Comparison of ENCODE assay signal across 8 mouse cellular contexts in the genomic region with DNA sequence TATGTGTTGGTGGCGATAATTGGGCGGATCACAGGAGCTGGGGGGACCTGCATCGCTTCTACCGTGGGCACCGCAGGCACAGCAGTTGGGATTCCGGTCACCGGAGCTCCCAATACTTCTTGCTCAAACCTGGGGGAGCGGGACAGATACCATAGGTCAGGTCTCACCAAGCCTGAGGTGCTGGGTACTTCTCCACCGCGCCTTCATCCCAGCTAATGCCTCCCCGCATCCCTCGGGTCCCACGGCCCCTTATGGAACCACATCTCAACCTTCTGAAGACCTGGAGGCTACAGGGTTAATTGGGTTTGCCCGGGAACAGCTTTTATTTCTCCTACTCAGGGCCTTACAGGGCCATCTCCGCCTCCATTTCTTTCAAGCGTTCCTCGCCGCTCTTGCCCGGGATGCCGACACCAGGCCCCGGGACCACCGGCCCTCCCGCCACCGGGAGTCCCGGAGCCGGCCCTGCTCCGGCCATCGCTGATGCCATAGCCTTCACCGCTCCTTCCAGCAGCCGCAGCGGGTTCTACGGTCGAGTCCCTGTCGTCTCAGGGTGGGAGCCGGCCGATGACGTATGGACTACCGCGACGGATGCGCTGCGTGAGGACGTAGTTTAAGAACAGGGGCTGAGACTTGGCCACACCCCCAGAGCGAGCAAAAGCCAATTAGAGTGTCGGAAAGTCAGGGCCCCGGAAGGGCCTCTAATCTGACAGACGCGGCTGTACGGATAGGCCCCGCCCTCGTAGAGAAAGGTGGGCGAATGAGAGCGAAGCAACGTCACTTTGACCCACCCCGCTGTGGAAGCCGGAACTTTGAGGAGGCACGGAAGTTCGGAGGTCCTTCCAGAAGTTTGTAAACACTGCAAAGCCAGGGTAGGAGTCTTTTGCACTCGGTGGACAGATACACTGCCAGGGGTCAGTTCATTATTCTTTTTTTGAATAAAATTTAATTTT. TPM values are rescaled to one million over a fixed set of nuclear protein-coding genes. Genes with fewer than 3 reads are reported as not detected.
A peak's percentile ranks its signal among the peaks of the same experiment; 100 is the strongest.
DNase-seq lines count a peak whose midpoint lies in the region; ATAC-seq lines count a peak whose summit lies in the region.

Gene Rbm42 (minus strand): TSS at position 727 of the 950 bp plus-strand sequence.

- H3K27ac ChIP-seq in heart, embryonic 14.5 days (replicated peaks in 1 of 2; ENCODE audit: control insufficient read depth in 1 of 2, insufficient read depth in 1 of 2, low read depth in 2 of 2, low read length in 2 of 2) = peak within 1 kb of the TSS; percentile 8 to 70; a peak in 1 of 4 replicates
- peak within 1 kb of the TSS; percentile 78 for H3K27ac ChIP-seq in liver, embryonic 13.5 days
- H3K27ac ChIP-seq in stomach, embryonic 16.5 days (ENCODE audit: low read length) = peak within 1 kb of the TSS; percentile 35; the same call in 1 of the 2 replicates

- H3K36me3 ChIP-seq in heart, embryonic 14.5 days (ENCODE audit: control insufficient read depth, insufficient read depth, low read length) = peaks cover 62% of the 10 kb centered on the region
- peaks cover 73% of the 10 kb centered on the region for H3K36me3 ChIP-seq in liver, embryonic 13.5 days
- peaks cover 25% of the 10 kb centered on the region for H3K36me3 ChIP-seq in stomach, embryonic 16.5 days (ENCODE audit: control insufficient read depth, insufficient read depth, low read length)

- H3K4me3 ChIP-seq in heart, embryonic 14.5 days (ENCODE audit: control insufficient read depth in 1 of 2, insufficient read depth in 1 of 2, low read depth in 1 of 2, low read length in 2 of 2) = peak within 1 kb of the TSS; percentile 88 to 98
- H3K4me3 ChIP-seq in liver, embryonic 13.5 days (replicated peaks) = peak within 1 kb of the TSS; percentile 94
- peak within 1 kb of the TSS; percentile 64 for H3K4me3 ChIP-seq in stomach, embryonic 16.5 days (replicated peaks; ENCODE audit: low read length)

- no peaks in the 10 kb centered on the region for H3K9me3 ChIP-seq in heart, embryonic 14.5 days (ENCODE audit: control insufficient read depth, low read length)
- no peaks in the 10 kb centered on the region for H3K9me3 ChIP-seq in liver, embryonic 13.5 days (replicated peaks)
- no peaks in the 10 kb centered on the region for H3K9me3 ChIP-seq in stomach, embryonic 16.5 days (replicated peaks; ENCODE audit: control insufficient read depth, low read length)

- H3K9ac ChIP-seq in heart, embryonic 14.5 days (ENCODE audit: low read length) = peak within 1 kb of the TSS; percentile 96
- peak within 1 kb of the TSS; percentile 95 for H3K9ac ChIP-seq in liver, embryonic 13.5 days
- H3K9ac ChIP-seq in stomach, embryonic 16.5 days (ENCODE audit: low read length) = peak within 1 kb of the TSS; percentile 91

- peak within 1 kb of the TSS; percentile 96 for H3K4me2 ChIP-seq in heart, embryonic 14.5 days (ENCODE audit: low read length)
- H3K4me2 ChIP-seq in liver, embryonic 13.5 days = peak within 1 kb of the TSS; percentile 95
- peak within 1 kb of the TSS; percentile 93 for H3K4me2 ChIP-seq in stomach, embryonic 16.5 days (ENCODE audit: low read depth, low read length)

- WGBS in heart, embryonic 14.5 days = 1% methylated on average over 59 of the region's 59 CpGs
- WGBS in liver, embryonic 13.5 days (ENCODE audit: insufficient replicate concordance) = 1% methylated on average over 59 of the region's 59 CpGs
- WGBS in stomach, embryonic 16.5 days = 1% methylated on average over 59 of the region's 59 CpGs

- DNase-seq in c-Kit-negative CD71-positive TER-119-positive erythroid progenitor cells, embryonic 14.5 days (ENCODE audit: low read depth, low spot score) = peak; percentile 99
- peak; percentile 97 for DNase-seq in fibroblast of lung, adult 2 months (ENCODE audit: low read depth)
- peak; percentile 99 for DNase-seq in kidney, postnatal 14 days
- DNase-seq in liver, embryonic 13.5 days = peak; percentile 99
- DNase-seq in neural tube, embryonic 10.5 days (ENCODE audit: extremely low spot score, low spot score) = peak; percentile 92

- peak; percentile 99 for ATAC-seq in CD4-positive, CD25-positive, alpha-beta regulatory T cell, adult 4 months
- peak; percentile 99 for ATAC-seq in heart, embryonic 14.5 days (ENCODE audit: insufficient number of reproducible peaks, insufficient read depth, low FRiP score, low read depth)
- peak; percentile 98 for ATAC-seq in liver, embryonic 13.5 days (ENCODE audit: low read depth)
- peak; percentile 100 for ATAC-seq in stomach, embryonic 16.5 days (ENCODE audit: insufficient read depth, low FRiP score)

- H3K27me3 ChIP-seq in heart, embryonic 14.5 days (ENCODE audit: control insufficient read depth, insufficient read depth, low read length) = no peaks in the 10 kb centered on the region
- no peaks in the 10 kb centered on the region for H3K27me3 ChIP-seq in liver, embryonic 13.5 days
- H3K27me3 ChIP-seq in stomach, embryonic 16.5 days (ENCODE audit: control insufficient read depth, insufficient read depth, low read length) = no peaks in the 10 kb centered on the region

- H3K4me1 ChIP-seq in heart, embryonic 14.5 days (ENCODE audit: control insufficient read depth in 2 of 2, insufficient read depth in 2 of 2, low read length in 2 of 2) = peaks cover 0 to 9% of the 10 kb centered on the region in 2 experiments; a peak in 2 of 4 replicates
- H3K4me1 ChIP-seq in liver, embryonic 13.5 days (replicated peaks) = peaks cover 15% of the 10 kb centered on the region
- 0 out of 2 replicates have a peak, but pooled peaks cover 4% of the 10 kb centered on the region for H3K4me1 ChIP-seq in stomach, embryonic 16.5 days (ENCODE audit: control insufficient read depth, insufficient read depth, low read length)

RNA-seq across cellular contexts. Expression of gene Rbm42, which starts in this region (rescaled TPM):
- 10 to 100 TPM; 14.4 to 25.1 TPM for polyA plus RNA-seq in CD4-positive, CD25-positive, alpha-beta regulatory T cell, adult 4 months (2017; shearing (Covaris generic))
- 72.5 and 75.5 TPM in 2 replicates for polyA plus RNA-seq in heart, embryonic 14.5 days (2014; fragmentation: Nextera tagmentation; extraction: Ambion mirVana)
- 58.0 and 59.4 TPM in 2 replicates for polyA plus RNA-seq in liver, embryonic 13.5 days (2015; fragmentation: Nextera tagmentation; extraction: Ambion mirVana)
- polyA plus RNA-seq in stomach, embryonic 16.5 days (2015; fragmentation: Nextera tagmentation; extraction: Ambion mirVana) = 78.5 and 83.7 TPM in 2 replicates

Comparison
In these comparisons a context has a peak if more than half of its experiments do, and no peak if none do; other contexts are left out.
1. Peak in every context shown above with its lines: DNase-seq, ATAC-seq, H3K4me3 ChIP-seq and H3K27ac ChIP-seq.